Mouse (Mus musculus) left cerebral cortex, adult 8-10 months (tissue): ENCODE measurements around the gene Srrm1. TPM values are rescaled to one million over a fixed set of nuclear protein-coding genes. Genes with fewer than 3 reads are reported as not detected.
A peak's percentile ranks its signal among the peaks of the same experiment; 100 is the strongest.

Experiments
- DNase-seq, 2 experiments: peaks; one replicate each; pipeline ENCODE4 v3.0.0; 2022; ENCODE audit warnings: low spot score in 2 of 2
- total RNA-seq, 4 experiments: library from RNA; stranded (reverse); gene quantifications; 2 replicates each; pipeline ENCODE4 v1.2.4; 2022

The Srrm1 gene
- total RNA-seq, result 100 to 1,000 TPM; 137 to 151 (median 142) TPM

GRCm38 (mm10) chr4:135353066-135353793 is at the start of gene Srrm1:
Gene Srrm1, minus strand, starts transcription at chr4:135353321.
- DNase-seq, result peak; percentile 93 to 98

GRCm38 (mm10) chr4:135401881-135402280 is 48.8 kb upstream of the Srrm1 start:
- no peak for DNase-seq

DNA sequence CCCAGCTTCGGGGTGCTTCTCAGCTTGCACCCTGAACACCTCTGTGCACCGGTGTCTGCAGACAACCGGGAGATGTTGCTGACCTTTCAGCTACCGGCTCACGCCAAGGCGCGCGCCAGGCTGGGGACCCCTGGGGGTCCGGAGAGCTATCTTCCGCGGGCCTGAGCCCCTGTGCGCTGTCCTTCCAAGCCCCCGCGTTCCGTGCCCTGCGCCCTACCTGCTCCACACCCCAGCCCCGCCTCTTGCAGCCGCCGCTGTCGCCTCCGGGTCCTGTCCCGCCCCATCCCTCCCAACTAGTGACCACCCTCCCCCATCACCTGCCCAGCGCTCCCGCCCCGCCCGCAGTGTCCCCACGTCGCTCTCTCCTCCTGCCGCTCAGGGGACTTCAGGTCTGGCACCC is 44.9 kb upstream of the Srrm1 start, which contains the start of gene Ncmap:
Gene Ncmap (minus strand): TSS at position 237 of the 400 bp plus-strand sequence.
- no peak for DNase-seq

- DNase-seq, result no peak
Measured at GRCm38 (mm10) chr4:135397551-135397950, 44.4 kb upstream of the Srrm1 start.

GRCm38 (mm10) chr4:135396303-135396702 is 43.2 kb upstream of the Srrm1 start:
- no peak for DNase-seq

DNA sequence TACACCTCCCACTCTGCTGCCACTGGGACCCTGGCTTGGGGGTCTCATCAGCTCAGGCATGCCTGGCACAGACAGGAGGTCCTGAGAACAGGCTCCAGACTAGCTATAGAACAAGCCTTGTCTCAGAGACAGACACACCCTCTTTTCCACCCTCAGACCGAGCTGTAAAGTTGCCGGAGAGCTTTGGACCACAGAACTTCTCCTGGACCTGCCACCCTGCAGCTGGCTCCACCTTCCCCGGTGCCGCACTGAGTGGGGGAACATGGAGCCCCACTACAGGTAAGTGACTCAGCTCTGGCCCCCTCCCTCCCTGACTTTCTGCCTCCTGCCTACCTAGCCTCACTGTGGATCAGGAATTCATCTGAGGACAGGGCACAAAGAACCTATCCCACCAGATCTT is 42.3 kb upstream of the Srrm1 start:
- DNase-seq, result no peak

DNA sequence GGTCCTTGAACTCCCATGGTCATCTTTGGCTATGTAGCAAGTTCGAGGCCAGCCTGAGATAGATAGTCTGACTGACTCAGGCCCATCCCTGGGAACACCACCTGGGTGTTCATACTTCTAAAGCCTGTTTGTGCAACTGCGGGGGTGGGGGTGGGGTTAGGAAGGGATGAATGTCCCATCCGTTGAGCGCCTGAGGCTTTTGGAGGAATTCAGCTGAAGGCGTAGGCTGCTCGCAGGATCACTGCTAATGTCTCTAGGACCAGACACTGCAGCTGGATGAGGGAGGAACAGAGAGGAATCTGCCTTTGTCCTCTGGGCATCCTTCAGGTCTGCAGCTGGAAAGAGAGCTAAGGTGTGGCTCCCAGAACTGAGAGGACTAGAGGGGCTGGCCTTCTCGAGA is 41.5 kb upstream of the Srrm1 start:
- no peak for DNase-seq

- no peak for DNase-seq
Measured at GRCm38 (mm10) chr4:135393381-135393780, 40.3 kb upstream of the Srrm1 start.

DNA sequence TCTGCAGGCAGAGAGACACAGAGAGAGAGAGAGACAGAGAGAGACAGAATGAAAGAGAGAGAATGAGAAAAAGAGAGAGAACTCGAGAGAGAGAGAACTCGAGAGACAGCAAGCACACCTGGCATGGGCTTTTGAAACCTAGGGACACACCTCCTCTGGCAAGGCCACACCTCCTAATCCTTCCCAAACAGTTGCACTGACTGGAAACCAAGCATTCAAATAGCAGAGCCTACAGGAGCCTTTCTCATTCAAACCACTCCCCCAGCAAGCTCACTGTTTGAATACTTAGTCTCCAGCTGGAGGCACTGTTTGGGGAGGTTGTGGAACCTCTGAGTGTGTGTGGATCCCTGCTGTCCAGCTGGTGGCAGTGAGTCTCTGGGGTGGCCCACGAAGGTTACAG is 39.7 kb upstream of the Srrm1 start:
- no peak for DNase-seq

GRCm38 (mm10) chr4:135391014-135391413 is 37.9 kb upstream of the Srrm1 start:
- no peak for DNase-seq

DNA sequence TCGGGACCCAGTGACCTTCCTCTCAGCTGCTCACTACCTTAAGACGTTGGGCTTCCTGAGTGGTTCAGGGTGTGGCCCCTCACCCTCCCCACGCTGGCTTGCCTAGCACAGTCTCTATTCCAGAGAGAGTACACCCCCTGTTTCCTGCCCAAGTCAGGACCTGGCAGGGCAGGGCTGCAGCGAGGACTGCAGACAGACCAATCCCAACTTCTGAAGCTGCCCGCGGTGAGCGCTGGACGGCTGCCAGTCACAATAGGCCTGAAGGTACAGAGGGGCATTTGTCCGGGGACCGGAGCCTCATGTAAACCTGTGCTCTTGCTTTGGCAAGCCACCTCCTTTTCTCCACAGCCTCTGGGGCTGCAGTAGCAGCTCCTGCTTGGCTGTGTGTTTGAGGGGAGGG is 32.5 kb upstream of the Srrm1 start:
- no peak for DNase-seq

DNA sequence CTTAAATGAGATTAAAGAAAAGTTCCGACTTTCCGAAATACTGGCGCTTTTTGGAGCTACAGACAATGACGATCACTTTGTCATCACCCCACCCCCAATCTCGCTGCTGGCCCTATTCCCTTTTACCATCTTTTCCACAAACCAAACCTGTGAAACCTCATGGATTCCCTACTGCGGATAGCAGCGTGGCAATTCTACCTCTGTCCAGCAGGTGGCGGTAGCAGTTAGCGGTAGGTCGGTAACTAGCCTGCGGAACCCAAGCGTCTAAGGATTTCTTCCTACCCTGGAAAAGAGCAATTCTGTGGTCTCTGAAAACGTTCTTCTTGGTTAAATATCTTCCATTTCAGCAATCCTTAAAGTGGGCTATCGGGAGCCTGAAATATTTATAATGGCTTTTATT is 29.2 kb upstream of the Srrm1 start:
- DNase-seq, result peak in 1 of 2 experiments; percentile 20

DNA sequence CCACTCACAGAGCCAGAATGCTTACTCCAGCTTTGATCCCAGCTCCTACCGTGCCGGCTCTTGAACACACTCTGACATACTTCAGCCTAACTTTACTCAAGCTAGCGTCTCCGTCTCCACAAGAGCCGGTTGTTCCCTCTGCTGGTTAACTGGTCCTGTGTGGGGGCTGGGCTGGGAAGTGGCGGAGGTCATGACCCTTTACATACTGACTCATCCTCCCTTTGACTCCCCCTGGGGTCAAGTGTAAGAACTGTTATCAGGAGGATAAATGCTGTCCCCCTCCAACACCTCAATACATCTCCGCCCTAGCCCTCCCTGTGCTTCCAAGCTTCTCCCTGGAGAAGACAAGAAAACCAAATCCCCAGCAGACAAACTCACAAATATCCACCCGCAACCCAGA is 28.2 kb upstream of the Srrm1 start:
- DNase-seq, result no peak

- no peak for DNase-seq
Measured at GRCm38 (mm10) chr4:135377241-135377640, 24.1 kb upstream of the Srrm1 start.

- DNase-seq, result no peak
Measured at GRCm38 (mm10) chr4:135375444-135375843, 22.3 kb upstream of the Srrm1 start.

DNA sequence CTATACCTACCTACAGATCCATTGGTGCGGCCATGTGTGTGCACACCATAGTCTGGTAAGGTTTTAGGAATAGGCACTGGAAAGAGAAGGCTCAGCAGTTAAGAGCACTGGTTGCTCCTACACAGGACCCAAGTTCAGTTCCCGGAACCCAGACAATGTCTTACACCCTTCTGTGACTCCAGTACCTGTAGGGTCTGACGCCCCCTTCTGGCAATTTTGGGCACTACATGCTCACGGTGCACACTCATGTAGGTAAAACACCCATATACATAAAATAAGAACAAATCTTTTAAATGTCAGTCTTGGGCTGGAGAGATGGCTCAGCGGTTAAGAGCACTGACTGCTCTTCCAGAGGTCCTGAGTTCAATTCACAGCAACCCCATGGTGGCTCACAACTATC is 20.2 kb upstream of the Srrm1 start:
- no peak for DNase-seq

GRCm38 (mm10) chr4:135370372-135370771 is 17.3 kb upstream of the Srrm1 start:
- DNase-seq, result no peak

DNA sequence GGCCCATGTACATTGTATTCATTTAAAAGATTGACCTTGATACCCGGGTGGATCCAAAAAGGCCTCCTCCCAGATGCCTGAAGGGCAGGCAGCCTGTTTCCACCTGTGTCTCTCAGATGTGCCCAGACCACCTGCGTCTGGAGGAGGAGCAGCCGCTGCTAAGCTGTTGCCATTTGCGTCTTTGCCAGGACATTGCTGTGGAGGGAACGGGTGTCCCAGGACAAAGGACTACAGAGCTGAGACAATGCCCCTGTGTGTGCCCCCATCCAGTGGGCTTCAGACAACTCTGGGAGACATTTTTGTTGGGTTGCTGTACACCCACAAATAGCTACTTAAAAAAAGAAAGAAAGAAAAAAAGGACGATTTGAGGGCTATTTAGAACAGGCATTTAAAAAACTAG is 9.7 kb upstream of the Srrm1 start:
- DNase-seq, result no peak

- DNase-seq, result no peak
Measured at GRCm38 (mm10) chr4:135361722-135362121, 8.6 kb upstream of the Srrm1 start.

DNA sequence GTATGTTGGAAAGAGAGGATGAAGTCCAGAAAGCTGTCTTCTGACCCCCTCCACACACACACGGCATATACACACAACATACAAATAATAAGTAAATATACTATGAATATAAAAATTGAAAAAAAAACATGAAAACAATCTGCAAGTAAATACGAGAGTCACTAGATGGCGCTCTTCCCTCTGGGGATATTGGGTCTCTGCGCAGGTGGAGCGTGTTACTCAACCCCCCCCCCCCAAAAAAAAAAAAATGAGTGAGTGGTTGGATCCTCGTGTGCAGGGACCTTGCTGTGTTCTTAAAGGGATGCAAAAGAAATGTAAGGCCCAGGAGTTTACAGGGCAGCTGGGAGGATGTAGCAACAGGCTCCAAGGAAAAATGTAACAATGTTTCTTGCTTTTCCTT is 5.6 kb upstream of the Srrm1 start:
- no peak for DNase-seq

- no peak for DNase-seq
Measured at GRCm38 (mm10) chr4:135357221-135357920, 4.2 kb upstream of the Srrm1 start.

GRCm38 (mm10) chr4:135355886-135356550 is 2.9 kb upstream of the Srrm1 start:
- DNase-seq, result no peak
